Mouse (Mus musculus) midbrain, embryonic 14.5 days (tissue): ENCODE measurements around the gene Kcnq5. TPM values are rescaled to one million over a fixed set of nuclear protein-coding genes. Genes with fewer than 3 reads are reported as not detected.

Source experiments
- ATAC-seq: fragments of 200-750 bp; cut with Nextera tagmentation; 2 replicates; pipeline ENCODE4 v1.8.0; 2017; ENCODE audit warnings: moderate number of reproducible peaks, moderate library complexity; ENCODE audit not compliant: low FRiP score, low TSS enrichment
- DNase-seq: peaks from one replicate; pipeline ENCODE4 v3.0.0-alpha.2; 2015
- H3K27ac ChIP-seq: fragments of 300-500 bp; sonication (generic); replicated peaks from 2 replicates; pipeline ENCODE4 v1.5.1; 2014; ENCODE audit warnings: mild to moderate bottlenecking, low read depth, low read length, moderate library complexity
- H3K27me3 ChIP-seq: fragments of 300-500 bp; sonication (generic); 2 replicates; pipeline ENCODE4 v1.6.1; 2014; ENCODE audit warnings: low read length, control low read depth, mixed read lengths; ENCODE audit not compliant: control insufficient read depth, insufficient read depth
- H3K36me3 ChIP-seq: fragments of 300-500 bp; sonication (generic); 2 replicates; pipeline ENCODE4 v1.6.1; 2014; ENCODE audit warnings: low read length, control low read depth; ENCODE audit not compliant: control insufficient read depth, insufficient read depth
- H3K4me1 ChIP-seq: fragments of 300-500 bp; sonication (generic); 2 replicates; pipeline ENCODE4 v1.6.1; 2014; ENCODE audit warnings: mild to moderate bottlenecking, antibody characterized with exemption, low read length, control low read depth; ENCODE audit not compliant: control insufficient read depth, insufficient read depth
- H3K4me2 ChIP-seq: fragments of 300-500 bp; sonication (generic); 2 replicates; pipeline ENCODE4 v1.6.1; 2014; ENCODE audit warnings: mild to moderate bottlenecking, low read length, moderate library complexity
- H3K4me3 ChIP-seq: fragments of 300-500 bp; sonication (generic); replicated peaks from 2 replicates; pipeline ENCODE4 v1.5.1; 2014; ENCODE audit warnings: low read depth, low read length
- H3K9ac ChIP-seq: fragments of 300-500 bp; sonication (generic); replicated peaks from 2 replicates; pipeline ENCODE4 v1.6.1; 2014; ENCODE audit warnings: mild to moderate bottlenecking, low read length, moderate library complexity
- H3K9me3 ChIP-seq: fragments of 300-500 bp; sonication (generic); 2 replicates; pipeline ENCODE4 v1.6.1; 2016; ENCODE audit warnings: low read length, control low read depth, mixed read lengths; ENCODE audit not compliant: control insufficient read depth
- WGBS: fragments of 180-500 bp; shearing (Covaris S2); extraction: QIAGEN DNeasy Blood & Tissue Kit; methylation state at CpG from one replicate; pipeline ENCODE4 v1.1.7; 2014; 5-methylcytosine and 5-hydroxymethylcytosine counted together
- polyA plus RNA-seq: library from polyadenylated mRNA; unstranded; fragments of >200 nt; fragmentation: Nextera tagmentation; extraction: Ambion mirVana; gene quantifications from 2 replicates; pipeline ENCODE4 v1.2.1, GENCODE M21; 2014

Gene Kcnq5
- polyA plus RNA-seq, 1 experiment from 2014 or later = 1.2 TPM

DNA sequence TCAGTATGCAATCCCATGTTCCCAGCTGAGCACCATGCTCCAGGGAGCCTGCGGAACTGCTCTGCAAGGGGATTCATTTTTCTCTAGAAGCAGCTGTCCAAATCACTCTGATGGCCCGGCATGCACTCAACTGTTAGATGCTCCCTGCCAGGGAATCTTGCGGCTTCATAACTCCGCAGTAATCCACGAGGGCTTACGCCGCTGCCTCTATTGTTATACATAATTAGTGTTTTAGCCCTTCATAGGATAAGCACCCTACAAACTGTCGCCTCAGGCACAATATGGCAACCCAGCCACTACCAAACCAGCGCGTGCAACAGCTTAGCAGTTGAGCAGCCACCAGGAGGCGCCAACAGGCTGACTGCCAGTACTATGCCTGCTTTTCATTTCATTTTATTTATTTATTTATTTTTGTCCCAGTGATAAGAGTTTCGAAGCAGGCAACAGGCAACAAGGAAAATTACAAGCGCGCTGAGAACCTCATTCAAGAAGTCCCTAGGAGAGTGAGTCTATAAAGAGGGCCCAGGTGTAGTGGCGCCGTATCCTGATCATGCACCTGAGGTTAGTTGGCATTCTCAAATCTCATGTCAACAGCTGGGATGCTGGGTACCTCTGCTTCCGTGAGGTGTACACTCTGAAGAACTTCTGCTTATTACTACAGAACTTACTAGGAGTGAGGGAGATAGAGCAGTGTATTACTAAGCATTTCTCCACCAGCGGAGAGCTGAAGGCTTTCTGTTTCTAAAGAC lies 500.6 kb downstream of the Kcnq5 start:
- H3K4me1 ChIP-seq = no peaks in the 10 kb centered on the region
- H3K36me3 ChIP-seq = no peaks in the 10 kb centered on the region
- H3K9me3 ChIP-seq = no peaks in the 10 kb centered on the region
- DNase-seq = peak; percentile 90
- WGBS = 40% methylated on average over 18 of the region's 18 CpGs
- H3K27ac ChIP-seq = no peak overlapping the region
- H3K4me2 ChIP-seq = peak overlapping the region; percentile 40
- no peak overlapping the region for H3K4me3 ChIP-seq
- peak; percentile 84 for ATAC-seq
- no peak overlapping the region for H3K9ac ChIP-seq
- H3K27me3 ChIP-seq = no peaks in the 10 kb centered on the region

GRCm38 (mm10) chr1:21458581-21458980 lies 503.2 kb downstream of the Kcnq5 start:
- ATAC-seq (no peak), DNase-seq (no peak)
- Histone ChIP-seq H3K4me1 (no peaks in the 10 kb centered on the region), H3K27ac (no peak overlapping the region), H3K4me2 (no peak overlapping the region), H3K9me3 (no peaks in the 10 kb centered on the region), H3K27me3 (no peaks in the 10 kb centered on the region), H3K4me3 (no peak overlapping the region), H3K36me3 (no peaks in the 10 kb centered on the region), H3K9ac (no peak overlapping the region)
- WGBS = 92% methylated on average over 8 of the region's 8 CpGs

GRCm38 (mm10) chr1:21455971-21456370 lies 505.8 kb downstream of the Kcnq5 start:
- H3K9ac ChIP-seq = no peak overlapping the region
- no peaks in the 10 kb centered on the region for H3K4me1 ChIP-seq
- 95% methylated on average over 5 of the region's 5 CpGs for WGBS
- ATAC-seq (no peak), DNase-seq (no peak)
- H3K9me3 ChIP-seq = no peaks in the 10 kb centered on the region
- no peaks in the 10 kb centered on the region for H3K27me3 ChIP-seq
- H3K4me2 ChIP-seq = no peak overlapping the region
- H3K27ac ChIP-seq = no peak overlapping the region
- no peaks in the 10 kb centered on the region for H3K36me3 ChIP-seq
- H3K4me3 ChIP-seq = no peak overlapping the region

DNA sequence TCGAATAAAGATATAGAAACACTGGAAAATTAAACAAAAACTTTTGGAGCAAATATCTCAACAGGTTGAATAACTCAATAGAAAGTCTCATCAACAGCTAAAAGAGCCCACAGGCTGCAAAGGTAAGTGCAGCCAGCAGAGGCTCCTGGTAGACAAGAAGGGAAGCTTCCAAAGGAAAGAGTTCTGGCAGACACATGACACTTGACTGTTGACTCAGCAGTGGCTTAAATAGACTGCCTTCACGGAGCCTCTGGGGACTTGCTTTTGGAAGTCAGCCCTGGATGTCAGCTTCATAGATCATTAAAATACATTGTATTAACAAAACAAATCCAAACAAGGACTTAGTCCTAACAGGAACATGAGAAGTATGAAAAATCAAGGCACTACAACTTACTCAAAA lies 513.5 kb downstream of the Kcnq5 start:
- Histone ChIP-seq H3K4me1 (no peaks in the 10 kb centered on the region), H3K4me2 (no peak overlapping the region), H3K9ac (no peak overlapping the region), H3K4me3 (no peak overlapping the region), H3K9me3 (no peaks in the 10 kb centered on the region), H3K27me3 (no peaks in the 10 kb centered on the region), H3K27ac (no peak overlapping the region), H3K36me3 (no peaks in the 10 kb centered on the region)
- WGBS = 74% methylated on average over 2 of the region's 2 CpGs
- ATAC-seq = no peak
- no peak for DNase-seq

DNA sequence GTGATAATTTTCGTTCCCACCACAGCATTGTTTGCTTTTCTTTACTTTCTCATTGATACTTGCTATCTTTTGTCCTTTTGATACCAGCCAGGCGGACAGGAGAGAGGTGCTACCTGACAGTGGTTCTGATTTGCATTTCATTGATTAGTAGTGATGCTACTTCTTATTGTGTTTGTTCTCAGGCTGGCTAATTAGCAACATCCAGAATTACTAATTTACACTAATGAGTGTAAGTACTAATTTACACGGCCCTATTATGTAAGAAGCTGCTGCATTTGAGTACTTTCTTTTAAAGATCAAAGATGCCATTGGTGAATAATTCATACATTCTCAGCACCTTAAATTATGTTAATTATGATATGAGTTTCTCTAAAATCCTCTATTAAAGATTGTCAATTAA lies 525.0 kb downstream of the Kcnq5 start:
- ATAC-seq = no peak
- no peak overlapping the region for H3K9ac ChIP-seq
- no peak for DNase-seq
- no peaks in the 10 kb centered on the region for H3K27me3 ChIP-seq
- no peak overlapping the region for H3K4me2 ChIP-seq
- no peaks in the 10 kb centered on the region for H3K9me3 ChIP-seq
- H3K36me3 ChIP-seq = no peaks in the 10 kb centered on the region
- no peak overlapping the region for H3K4me3 ChIP-seq
- no peak overlapping the region for H3K27ac ChIP-seq
- H3K4me1 ChIP-seq = no peaks in the 10 kb centered on the region
- 72% methylated on average over 3 of the region's 3 CpGs for WGBS

- no peak overlapping the region for H3K4me2 ChIP-seq
- no peak for DNase-seq
- H3K4me3 ChIP-seq = no peak overlapping the region
- no peak overlapping the region for H3K27ac ChIP-seq
- no peaks in the 10 kb centered on the region for H3K4me1 ChIP-seq
- H3K9me3 ChIP-seq = no peaks in the 10 kb centered on the region
- H3K36me3 ChIP-seq = no peaks in the 10 kb centered on the region
- no peaks in the 10 kb centered on the region for H3K27me3 ChIP-seq
- H3K9ac ChIP-seq = no peak overlapping the region
- no peak for ATAC-seq
- 66% methylated on average over 3 of the region's 3 CpGs for WGBS
Observed at GRCm38 (mm10) chr1:21434853-21435252, 526.9 kb downstream of the Kcnq5 start.

- 90% methylated on average over 3 of the region's 3 CpGs for WGBS
- Histone ChIP-seq H3K27ac (no peak overlapping the region), H3K4me3 (no peak overlapping the region), H3K27me3 (no peaks in the 10 kb centered on the region), H3K9me3 (no peaks in the 10 kb centered on the region), H3K4me1 (no peaks in the 10 kb centered on the region), H3K9ac (no peak overlapping the region), H3K4me2 (no peak overlapping the region), H3K36me3 (no peaks in the 10 kb centered on the region)
- DNase-seq (no peak), ATAC-seq (no peak)
Observed at GRCm38 (mm10) chr1:21431666-21432065, 530.1 kb downstream of the Kcnq5 start.

DNA sequence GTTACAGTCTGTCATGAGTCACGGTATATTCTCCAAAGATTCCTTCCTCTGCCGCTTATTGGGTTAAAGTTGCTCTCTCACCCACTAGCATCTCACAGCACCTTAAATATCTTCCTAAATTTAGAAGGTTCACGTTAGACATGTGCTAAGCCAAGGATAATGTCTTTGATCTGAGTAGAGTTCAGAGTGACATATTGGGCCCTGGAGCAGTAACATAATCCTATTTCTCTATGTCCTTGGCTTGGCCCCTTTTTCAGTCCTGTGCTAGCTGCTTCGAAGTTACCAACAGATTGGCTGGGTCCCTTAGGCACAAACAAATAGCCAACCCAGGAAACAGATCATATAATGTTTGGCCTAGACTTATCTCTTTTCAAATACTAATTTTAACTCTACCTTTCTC lies 533.7 kb downstream of the Kcnq5 start:
- H3K4me2 ChIP-seq = no peak overlapping the region
- no peak overlapping the region for H3K9ac ChIP-seq
- no peak overlapping the region for H3K4me3 ChIP-seq
- H3K27me3 ChIP-seq = no peaks in the 10 kb centered on the region
- WGBS = 52% methylated on average over 4 of the region's 4 CpGs
- DNase-seq (no peak), ATAC-seq (0 out of 2 replicates have a peak, but pooled peaks have one; percentile 31)
- no peaks in the 10 kb centered on the region for H3K36me3 ChIP-seq
- H3K4me1 ChIP-seq = no peaks in the 10 kb centered on the region
- no peak overlapping the region for H3K27ac ChIP-seq
- no peaks in the 10 kb centered on the region for H3K9me3 ChIP-seq

- Histone ChIP-seq H3K4me1 (no peaks in the 10 kb centered on the region), H3K4me2 (no peak overlapping the region), H3K36me3 (no peaks in the 10 kb centered on the region), H3K27ac (no peak overlapping the region), H3K9me3 (no peaks in the 10 kb centered on the region), H3K4me3 (no peak overlapping the region), H3K9ac (no peak overlapping the region), H3K27me3 (no peaks in the 10 kb centered on the region)
- WGBS = 92% methylated on average over 2 of the region's 2 CpGs
- no peak for DNase-seq
- no peak for ATAC-seq
Observed at GRCm38 (mm10) chr1:21425654-21426053, 536.1 kb downstream of the Kcnq5 start.
